Mouse (Mus musculus) retina, adult 2 months (tissue): ENCODE results near the gene Tatdn3.
A peak's percentile ranks its signal among the peaks of the same experiment; 100 is the strongest.

Source experiments
- DNase-seq: peaks from one replicate; pipeline ENCODE4 v3.0.0-alpha.2; 2012; ENCODE audit warnings: low read depth, low spot score

Gene Tatdn3

DNA sequence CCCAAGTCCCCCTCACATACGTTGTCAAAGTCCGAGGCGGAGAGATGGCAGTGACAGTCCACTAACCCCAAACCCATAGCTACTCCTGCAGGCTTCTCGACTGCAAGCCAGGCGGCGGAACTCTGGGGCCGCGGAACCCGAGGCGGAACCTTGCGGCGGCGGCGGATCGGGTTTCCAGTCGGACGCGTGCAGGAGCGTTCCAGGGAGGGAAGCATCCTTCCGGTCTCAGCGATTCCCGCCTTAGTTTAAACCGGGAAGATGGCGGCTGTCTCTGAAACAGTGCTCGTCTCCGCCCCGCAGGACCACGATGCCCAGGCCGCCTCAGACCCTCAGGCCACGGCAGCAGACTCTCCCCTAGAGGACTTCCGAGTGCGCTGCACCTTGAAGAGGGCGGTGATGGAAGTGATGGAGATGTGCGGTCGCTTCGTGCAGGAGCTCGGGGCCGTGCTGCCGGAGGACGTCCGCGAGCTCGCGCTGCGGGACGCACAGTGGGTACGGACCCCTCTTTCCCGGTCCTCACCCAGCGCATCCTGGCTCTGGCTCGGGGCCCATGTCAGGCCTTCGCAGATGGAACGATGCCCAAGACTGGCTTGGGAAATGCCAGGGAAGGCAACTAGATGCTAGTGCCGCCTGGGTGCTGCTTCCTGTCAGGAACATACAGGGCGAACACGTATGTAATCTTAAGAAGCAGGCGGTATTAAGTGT, at the start of gene Tatdn3, which contains the start of gene Nsl1:
Gene Tatdn3, minus strand, starts transcription at position 152 of the 705 bp plus-strand sequence.
Gene Nsl1, plus strand, starts transcription at position 232 of the 705 bp plus-strand sequence.
- peak; percentile 80 for DNase-seq

DNA sequence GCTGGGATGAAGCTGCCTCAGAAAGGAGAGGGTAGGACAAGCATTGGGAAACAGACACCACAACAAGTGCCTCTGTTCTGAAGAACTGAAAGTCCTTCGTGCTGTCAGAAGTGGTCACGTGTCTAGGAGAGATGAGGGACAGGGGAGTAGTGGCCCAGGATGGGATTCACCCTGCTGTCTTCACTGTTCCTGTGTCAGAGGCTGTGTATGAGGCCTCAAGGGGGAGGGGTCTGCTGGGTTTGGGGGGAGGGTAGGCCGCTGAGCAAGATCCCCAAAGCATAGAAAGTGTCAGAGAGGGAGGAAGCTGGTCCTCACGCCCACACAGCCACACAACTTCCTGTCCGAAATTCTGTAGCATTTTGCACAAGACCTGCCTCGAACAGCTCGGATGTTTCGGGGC, 48.4 kb upstream of the Tatdn3 start:
- DNase-seq, result no peak

DNA sequence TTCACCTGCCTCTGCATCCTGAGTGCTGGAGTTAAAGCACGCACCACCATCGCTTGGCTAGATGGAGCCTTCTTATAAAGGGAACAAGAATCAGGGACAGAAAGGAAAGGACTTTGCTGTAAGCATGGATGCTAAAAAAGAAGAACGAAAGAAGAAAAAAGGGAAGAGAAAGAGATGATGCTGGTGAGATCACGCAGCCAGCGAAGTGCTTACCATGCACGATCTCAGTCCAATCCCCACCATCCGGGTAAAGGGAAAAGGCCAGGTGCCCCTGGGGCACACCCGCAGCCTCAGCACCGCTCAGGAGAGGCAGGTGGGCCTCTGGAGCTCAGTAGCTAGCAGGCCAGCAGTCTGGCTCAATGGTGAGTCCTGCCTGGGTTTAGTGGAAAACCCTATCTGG, 47.2 kb upstream of the Tatdn3 start:
- DNase-seq, result no peak

DNA sequence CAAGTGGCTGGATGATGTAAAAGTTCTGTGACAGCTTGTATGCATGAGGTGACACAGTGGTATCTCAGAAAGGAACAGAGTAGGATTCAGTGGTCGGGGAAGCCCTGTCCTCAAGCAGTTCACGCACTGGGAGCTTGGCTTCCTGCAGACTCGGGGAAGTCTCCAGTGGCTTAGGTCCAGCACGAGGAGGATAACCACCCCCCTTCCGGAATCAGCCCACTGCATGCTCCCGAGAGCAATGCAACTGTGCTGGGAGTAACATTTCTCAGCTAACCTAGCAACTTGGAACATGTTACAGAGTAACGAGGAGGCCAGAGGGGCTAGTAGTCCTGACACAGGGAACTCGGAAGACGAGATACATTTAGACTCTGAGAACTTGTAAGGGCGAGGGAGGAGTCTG, 44.6 kb upstream of the Tatdn3 start:
- no peak for DNase-seq

DNA sequence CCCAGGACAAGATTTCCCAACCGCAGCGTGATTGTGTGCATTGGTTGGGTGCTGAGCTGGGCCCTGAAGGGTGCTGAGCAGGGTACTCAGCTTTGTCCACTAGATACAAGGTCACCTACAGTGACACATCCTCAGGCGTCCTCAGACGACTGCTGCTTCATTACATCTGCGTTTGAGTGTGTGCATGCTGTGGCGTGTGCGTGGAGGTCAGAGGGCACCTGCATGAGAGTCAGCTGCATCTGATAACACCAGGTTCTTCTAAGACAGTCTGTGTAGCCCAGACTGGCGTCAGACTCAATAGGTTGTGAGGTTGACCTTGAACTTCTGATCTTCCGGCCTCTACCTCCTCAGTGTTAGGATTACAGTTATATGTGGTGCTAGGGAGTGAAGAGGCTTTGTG, 42.5 kb upstream of the Tatdn3 start:
- DNase-seq, result no peak

DNA sequence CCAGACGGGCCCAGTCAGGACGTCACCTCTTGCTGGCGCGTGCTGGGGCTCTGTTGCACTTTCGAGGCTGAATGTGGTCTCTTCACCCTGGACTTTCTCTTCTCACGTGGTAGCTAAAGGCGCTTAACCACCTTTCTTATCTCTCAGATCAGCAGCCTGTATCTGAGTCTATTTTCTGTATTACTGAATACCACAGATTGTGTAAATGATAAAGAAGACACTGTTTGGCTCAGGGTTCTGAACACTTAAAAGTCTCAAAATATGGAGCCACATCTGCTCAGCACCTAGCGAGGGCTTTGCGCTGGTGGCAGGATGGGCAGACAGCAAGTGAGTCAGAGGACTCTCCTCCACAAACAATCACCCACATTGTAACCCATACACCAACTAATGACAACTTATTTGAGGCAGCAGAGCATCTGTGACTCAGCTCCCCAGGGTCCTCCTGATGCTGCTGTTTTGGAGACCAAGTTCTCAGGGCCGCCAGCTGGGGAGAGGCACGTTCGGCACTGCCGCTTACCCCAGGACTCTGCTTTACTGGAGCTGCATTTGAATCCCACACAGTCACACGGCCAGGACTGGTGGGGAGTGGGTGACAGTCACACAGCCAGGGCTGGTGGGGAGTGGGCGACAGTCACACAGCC, 40.1 kb upstream of the Tatdn3 start:
- DNase-seq, result no peak

DNA sequence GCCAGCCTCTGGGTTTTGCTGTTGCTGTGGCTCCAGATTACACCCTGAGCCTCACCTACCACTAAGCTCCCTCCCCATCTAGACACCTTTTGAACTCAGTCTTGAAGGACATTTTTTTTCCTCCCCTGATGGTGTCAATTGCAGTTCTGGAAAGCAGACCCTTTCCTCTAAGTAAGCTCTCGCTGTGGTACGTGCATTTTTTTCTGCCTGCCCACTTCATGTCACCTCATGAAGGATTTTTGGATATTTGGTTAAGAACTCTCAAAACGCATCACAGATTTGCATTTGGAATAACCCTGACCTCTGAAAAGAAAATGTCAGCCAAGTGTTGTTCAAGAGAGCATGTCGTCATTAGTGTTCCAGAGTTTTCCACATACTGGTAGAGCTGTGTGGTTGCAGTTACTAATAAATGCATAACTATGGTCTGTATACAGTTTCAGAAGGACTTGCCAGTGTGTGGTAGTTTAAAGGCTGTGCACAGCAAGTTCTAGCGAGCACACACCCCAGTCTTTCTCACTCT, 37.1 kb upstream of the Tatdn3 start:
- no peak for DNase-seq

DNA sequence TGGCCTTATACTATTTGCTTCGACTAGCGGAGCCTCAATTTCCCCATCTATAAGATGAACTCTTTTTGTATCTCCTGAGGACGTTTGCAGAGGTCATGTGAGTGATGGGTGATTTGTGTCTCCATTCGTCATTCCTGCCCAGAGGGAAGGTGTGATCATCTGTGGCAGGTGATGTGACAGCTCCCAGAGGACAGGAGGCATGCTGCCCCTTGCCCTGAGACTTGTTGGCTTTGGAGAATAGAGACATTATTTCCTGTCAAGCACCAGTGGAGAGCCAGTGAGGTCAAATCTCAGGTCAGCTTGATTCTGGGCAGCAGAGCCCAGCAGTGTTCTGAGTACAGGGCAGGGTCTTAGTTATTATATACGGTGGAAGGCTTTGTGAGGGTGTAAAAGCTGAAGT, 36.4 kb upstream of the Tatdn3 start:
- DNase-seq, result no peak

DNA sequence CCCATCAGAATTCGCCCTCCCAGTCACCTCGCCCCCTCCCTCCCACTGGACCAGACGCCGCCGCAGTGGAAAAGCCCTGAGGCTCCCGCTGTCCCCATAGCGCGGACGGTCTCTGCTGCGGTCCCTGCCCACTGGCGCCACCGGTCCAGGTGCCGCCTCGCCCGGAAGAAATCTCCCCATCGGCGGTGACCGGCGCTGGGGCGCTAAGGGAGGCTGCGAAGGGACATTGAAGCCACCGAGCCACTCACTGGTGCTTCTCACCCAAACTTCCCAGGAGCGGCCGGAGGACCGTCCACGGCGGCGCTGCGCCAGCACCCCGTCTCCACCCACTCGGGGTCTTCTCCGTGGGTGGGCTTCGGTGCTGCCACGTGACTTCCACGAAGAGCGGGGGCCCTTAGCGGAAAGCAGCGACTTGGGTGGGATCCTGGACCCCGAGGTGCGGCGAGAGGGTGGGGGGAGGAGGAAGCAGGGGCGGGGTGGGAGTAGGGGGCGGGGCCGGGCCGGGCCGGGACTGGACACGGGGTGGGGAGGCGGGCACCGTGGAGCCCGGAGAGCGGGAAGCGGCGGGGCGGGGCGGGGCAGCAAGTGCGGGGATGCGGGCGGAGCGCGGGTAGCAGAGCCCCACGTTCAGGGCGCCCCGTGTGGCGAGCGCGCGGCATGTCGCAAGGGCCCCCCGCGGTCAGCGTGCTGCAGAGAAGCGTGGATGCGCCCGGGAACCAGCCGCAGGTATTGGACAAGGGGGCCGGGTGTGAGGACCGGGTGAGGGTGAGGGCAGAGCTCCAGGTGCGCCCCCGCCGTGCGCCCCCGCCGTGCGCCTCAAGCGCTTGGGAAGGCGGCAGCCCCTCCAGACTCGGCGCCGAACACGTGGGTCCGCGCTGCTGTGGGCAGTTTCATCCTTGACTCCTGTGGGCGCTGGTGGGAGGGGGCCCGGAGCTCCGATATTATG, 35.3 kb upstream of the Tatdn3 start, which contains the start of gene Batf3:
Gene Batf3, plus strand, starts transcription at position 46 of the 946 bp plus-strand sequence.
- no peak for DNase-seq

DNA sequence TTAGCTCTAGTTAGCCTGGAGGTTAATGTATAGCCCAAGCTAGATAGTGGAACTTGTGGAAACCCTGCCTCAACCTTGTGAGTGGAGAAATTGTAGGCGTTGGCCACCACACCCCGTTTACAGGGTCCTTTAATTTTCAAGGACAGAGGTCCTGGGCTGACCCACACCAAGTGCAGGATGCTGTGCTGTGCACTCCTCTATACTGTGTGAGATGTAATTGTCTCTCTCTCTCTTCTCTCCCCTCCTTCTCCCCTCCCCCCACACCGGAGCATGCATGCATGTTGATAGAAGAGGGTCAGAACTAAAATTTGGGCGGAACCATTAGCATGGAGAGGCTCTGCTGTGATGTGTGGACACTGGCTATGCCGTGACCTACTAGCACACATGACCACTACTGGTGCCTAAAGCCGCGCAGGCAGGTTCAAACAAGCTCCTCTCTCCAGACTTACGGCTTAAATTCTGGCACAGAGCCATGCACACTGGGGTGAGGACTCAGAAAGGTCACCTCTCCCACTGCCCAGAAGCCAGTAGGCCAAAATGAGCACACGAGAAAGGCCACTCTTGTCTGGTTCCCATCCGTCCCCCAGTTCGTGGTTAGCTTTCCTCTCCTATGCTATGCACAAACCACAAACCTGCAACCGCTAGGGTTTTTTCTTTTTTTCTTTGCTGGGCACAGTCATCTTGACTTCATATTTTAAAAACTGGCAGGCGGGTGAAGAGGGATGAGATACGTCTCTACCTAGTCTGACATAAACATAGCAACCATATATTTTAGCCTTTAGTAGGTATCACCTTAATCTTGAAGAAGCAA, 34.3 kb upstream of the Tatdn3 start:
- no peak for DNase-seq

DNA sequence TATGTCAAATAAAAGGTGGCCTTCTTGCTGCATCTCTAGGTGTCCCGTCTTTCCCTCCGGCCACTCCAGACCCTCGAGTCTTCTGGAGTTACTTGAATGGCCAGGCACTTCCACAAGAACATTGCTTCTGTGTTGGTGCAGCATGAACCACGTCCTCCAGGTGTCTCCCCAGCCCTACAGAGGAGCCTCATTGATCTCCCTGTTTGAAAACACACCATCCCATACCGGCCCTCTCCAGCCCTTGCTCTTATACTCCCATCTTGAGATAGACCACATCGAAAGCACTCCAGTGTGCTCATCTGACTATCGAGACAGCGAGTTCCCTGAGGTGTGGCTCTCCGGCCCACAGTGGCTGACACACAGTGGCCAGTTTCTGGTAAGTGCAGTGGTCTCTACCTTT, 32.3 kb upstream of the Tatdn3 start:
- DNase-seq, result no peak

DNA sequence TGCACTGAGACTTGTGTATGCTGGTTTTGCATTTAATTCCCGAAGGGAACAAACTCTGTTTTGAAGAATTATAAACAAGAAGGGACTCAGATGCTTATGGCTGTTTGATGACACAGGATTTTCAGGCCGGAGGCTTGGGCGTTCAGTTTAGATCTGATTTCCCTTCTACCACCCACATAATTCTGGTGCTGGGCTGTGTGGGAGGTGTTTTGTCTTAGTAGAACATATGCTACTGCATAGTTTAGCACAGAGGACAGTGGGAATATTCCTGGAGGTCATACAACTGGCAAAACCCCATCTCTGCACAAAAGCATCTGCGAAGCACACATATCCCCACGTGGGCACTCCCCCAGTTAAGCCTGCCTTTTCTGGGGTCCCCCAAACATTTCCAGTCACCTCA, 30.8 kb upstream of the Tatdn3 start:
- DNase-seq, result no peak

DNA sequence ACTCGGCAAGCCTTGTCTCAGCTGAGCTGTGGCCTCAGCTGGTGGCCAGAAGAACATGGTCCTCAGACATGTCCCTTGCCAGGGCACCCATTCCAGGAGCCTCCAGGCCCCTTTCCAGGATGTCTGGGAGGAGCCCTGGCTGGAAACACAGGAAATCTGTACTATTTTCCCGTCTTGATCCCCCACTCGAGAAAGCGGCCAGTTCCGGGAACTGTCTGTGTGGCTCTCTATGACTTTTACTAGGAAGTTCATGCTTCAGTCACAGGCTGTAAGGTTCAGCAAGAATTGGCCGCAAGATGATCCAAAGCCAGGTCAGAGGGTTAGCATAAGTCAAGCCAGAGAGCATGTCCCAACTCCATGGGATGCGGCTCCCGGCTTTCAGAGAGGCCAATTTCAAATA, 29.3 kb upstream of the Tatdn3 start:
- DNase-seq, result no peak

DNA sequence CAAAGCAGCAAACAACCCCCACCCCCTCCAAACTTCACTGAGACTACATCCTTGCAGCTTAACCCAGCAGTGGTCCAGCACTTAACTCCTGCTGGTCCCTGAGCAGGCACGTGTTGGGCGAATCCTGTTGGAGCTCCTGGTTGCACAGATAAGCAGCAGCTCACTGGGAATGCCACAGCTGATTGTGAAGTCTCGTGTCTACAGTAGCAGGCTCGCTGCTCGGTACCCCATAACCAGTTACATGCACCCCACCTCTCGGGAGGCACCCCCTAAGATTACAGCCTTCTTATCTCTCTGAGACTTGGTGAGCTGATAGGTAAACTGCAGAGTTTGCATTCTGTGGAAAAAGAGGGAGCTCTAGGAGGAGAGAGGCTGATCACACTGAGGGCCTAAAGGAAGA, 26.6 kb upstream of the Tatdn3 start:
- DNase-seq, result no peak

DNA sequence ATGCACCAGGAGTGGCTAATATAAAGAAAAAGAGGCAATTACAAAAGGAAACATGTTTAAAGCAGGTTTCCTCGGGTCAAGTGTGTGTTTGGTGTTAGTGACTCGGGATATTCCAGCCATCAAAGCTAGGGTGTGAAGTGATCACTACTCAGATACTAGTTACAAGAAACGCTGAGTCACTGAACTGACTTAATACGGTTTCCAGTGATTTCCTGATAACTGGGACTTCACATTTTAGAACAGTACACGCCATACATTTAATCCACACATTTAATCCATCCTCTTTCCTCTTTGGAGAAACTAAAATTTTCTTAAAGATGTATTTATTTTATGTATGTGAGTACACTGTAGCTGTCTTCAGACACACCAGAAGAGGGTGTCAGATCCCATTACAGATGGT, 25.2 kb upstream of the Tatdn3 start:
- no peak for DNase-seq

DNA sequence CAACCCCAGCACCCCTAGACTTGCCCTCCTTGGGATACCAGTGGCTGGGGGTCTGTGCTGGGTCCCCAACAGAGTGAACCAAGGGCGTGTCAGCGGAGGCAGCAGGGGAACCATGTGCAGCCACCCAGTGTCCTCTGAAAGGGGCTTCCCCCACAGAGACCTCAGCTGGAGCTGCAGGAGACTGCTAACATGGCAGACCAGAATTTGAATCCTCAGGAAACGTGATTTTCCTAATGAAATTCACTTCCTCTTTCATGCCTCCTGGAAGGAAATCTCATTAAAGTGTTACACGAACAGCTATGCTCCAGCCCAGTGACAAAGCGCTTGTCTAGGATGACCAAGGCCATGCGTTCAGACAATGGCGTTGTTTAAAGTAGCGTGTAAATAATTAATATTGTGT, 24.2 kb upstream of the Tatdn3 start:
- no peak for DNase-seq

DNA sequence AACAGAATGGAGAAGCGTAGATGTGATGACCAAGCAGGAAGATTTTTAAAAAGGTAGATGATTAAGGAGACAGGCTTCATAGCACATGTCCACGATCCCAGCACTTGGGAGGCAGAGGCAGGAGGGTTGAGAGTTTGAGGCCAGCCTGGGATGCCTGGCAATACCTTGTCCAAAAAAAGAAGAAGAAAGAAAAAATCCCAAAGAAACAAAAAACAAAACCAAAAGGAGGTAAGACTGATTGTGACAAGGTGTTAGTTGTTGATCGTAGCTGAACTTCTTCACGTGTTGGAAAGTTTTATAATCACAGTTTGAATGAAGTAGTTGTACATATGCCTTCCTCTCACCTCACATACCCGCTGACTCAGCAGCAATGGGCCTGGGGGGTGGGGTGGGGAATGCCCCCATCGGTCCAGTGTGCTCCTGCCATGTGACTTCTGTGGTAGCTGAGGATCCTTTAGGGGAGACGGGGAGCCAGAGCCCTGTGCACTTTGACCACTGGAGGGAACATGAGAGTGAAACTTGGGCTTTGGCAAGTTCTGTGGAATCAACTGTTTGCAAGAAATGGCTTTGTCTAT, 23.7 kb upstream of the Tatdn3 start:
- no peak for DNase-seq

DNA sequence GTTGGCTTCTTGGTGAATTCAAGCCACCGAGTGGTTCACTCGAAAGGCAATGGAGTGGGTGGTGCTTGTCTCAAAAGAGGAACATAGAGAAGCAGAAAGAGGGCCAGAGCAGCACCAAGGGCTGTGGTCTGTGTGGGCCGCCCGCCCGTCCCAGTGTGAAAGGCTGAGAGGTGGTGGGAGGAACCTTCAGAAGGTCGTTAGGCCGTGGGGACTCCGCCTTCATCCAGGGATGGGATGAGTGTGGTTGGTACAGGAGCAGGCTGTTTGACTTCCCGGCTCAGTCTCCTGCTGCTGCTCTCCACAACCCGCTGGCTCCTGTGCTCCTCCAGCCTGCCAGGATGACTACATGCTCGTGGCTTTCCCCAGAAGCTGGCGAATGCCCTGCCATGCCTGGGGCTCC, 22.9 kb upstream of the Tatdn3 start:
- DNase-seq, result no peak

DNA sequence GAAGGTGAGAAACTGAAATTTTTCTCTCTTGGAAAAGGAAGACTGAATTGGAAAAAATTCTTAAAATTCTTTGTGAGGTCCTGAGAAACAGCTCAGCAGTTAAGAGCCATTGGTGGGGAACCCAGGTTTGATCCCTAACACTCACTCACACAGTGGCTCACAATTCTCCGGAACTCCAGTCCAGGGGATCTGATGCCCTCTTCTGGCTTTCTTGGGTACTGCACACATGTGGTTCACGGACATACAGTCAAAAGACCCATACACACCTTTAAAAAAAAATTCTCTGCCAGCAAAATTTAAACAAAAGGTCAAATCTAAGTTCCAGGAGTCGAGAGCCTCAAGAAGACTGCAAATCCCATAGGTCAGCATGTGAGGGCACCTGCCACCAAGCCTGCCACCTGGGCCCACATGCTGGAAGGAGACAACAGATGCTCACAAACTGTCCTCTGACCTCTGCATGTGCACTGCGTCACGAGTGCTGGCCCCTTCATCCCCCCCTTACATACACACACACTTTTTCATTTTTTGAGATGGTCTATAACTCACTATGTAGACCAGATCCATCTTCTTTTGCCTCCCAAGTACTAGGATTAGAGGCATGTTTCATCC, 22.3 kb upstream of the Tatdn3 start:
- no peak for DNase-seq

DNA sequence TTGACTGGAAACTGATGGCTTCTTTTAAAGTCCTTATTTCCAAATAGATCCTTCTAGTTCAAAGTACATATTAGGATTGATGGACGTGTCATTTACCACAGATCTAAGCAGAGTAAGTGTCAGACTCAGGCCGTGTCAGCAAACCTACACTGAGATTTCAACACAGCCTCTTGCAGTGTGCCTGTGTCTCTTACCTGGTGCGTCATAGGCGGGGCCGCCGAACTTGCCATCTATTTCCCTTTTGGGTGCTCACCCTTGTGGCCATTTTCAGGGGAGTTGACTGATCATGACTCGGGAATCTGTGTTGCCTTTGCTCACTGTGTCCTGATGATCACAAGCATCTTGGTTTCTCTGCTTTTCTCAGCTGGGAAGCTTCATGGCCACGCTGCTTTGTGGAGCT, 20.5 kb upstream of the Tatdn3 start:
- DNase-seq, result no peak
